ENCODE assay signal across 8 mouse cellular contexts in the genomic region with DNA sequence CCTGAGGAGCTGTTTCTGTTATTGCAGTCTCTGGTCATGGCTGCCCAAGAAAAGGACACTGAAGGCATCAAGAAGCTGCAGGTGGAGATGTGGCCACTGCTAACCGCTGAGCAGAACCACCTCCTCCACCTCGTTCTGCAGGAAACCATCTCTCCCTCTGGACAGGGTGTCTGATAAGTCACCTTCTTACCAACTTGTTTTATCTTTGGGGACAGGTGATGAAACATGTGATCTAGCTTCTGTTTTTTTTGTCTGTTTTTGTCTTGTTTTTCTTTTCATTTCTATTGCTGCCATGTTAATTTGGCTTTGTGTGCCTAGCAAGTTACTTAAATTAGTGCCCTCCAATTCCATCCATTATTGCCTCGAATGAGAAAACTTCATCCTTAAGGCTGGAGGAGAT. TPM values are rescaled to one million over a fixed set of nuclear protein-coding genes. Genes with fewer than 3 reads are reported as not detected.
DNase-seq lines count a peak whose midpoint lies in the region; ATAC-seq and TF ChIP-seq lines count a peak whose summit lies in the region.

No protein-coding gene starts in this region.

- H3K27me3 ChIP-seq in heart, adult 2 months (ENCODE audit: control insufficient read depth, insufficient read depth, low read length), result no peaks in the 10 kb centered on the region
- H3K27me3 ChIP-seq in forebrain, embryonic 10.5 days (ENCODE audit: poor library complexity, severe bottlenecking), result peaks cover 16% of the 10 kb centered on the region
- peaks cover 14% of the 10 kb centered on the region for H3K27me3 ChIP-seq in liver, embryonic 12.5 days (replicated peaks)

- no peaks in the 10 kb centered on the region for H3K79me2 ChIP-seq in heart, adult 2 months (replicated peaks; ENCODE audit: control insufficient read depth, insufficient read depth, low read length)

- H3K4me1 ChIP-seq in heart, adult 2 months (ENCODE audit: control insufficient read depth, insufficient read depth, low read length), result no peaks in the 10 kb centered on the region; the same call in 1 of the 2 replicates
- peaks cover 13% of the 10 kb centered on the region for H3K4me1 ChIP-seq in forebrain, embryonic 10.5 days
- peaks cover 6% of the 10 kb centered on the region; the same call in 1 of the 2 replicates for H3K4me1 ChIP-seq in liver, embryonic 12.5 days

- intact Hi-C loops in heart, adult 2 months (cut with DNase I), result loop anchor here (10.0 kb wide), 1 partner anchor 116 kb away; a partner anchor contains a TSS

- no peak for DNase-seq in heart, adult 2 months
- DNase-seq in heart, adult 18-20 months, result no peak
- peak; percentile 5 for DNase-seq in 416B (ENCODE audit: low read depth)
- DNase-seq in forebrain, embryonic 10.5 days (ENCODE audit: extremely low spot score, low spot score), result no peak
- no peak for DNase-seq in frontal cortex, postnatal 36 days (ENCODE audit: low spot score in 2 of 2)
- no peak for DNase-seq in spleen, adult 18-20 months
- no peak for DNase-seq in right cerebral cortex, postnatal 10 days (ENCODE audit: low spot score in 2 of 2)

- peak overlapping the region; percentile 92 for H3K9ac ChIP-seq in heart, adult 2 months (ENCODE audit: low read depth, low read length)
- peak overlapping the region; percentile 71; the same call in 1 of the 2 replicates for H3K9ac ChIP-seq in liver, embryonic 12.5 days

- no peak for TF ChIP-seq EP300 in heart, adult 2 months (IDR thresholded peaks at IDR 0.05; ENCODE audit: insufficient read depth, low read depth, low read length)

- H3K4me2 ChIP-seq in liver, embryonic 12.5 days, result peak overlapping the region; percentile 88

- no peak for TF ChIP-seq POLR2A in heart, adult 2 months (IDR thresholded peaks at IDR 0.05; ENCODE audit: insufficient read depth, low read depth, low read length)

- no peak for ATAC-seq in liver, embryonic 12.5 days

- TF ChIP-seq CTCF in heart, adult 2 months (IDR thresholded peaks at IDR 0.05), result no peak

- peak overlapping the region; percentile 68 for H3K4me3 ChIP-seq in heart, adult 2 months
- H3K4me3 ChIP-seq in forebrain, embryonic 10.5 days, result peak overlapping the region; percentile 68
- peak overlapping the region; percentile 69 for H3K4me3 ChIP-seq in liver, embryonic 12.5 days

- no peaks in the 10 kb centered on the region; the same call in 1 of the 2 replicates for H3K36me3 ChIP-seq in heart, adult 2 months (ENCODE audit: control insufficient read depth, insufficient read depth, low read length)
- no peaks in the 10 kb centered on the region for H3K36me3 ChIP-seq in forebrain, embryonic 10.5 days (replicated peaks)
- no peaks in the 10 kb centered on the region for H3K36me3 ChIP-seq in liver, embryonic 12.5 days

- peaks cover 2% of the 10 kb centered on the region; the same call in 1 of the 2 replicates for H3K9me3 ChIP-seq in forebrain, embryonic 10.5 days
- H3K9me3 ChIP-seq in liver, embryonic 12.5 days (replicated peaks), result no peaks in the 10 kb centered on the region

- 29% methylated on average over 3 of the region's 3 CpGs for WGBS in heart, adult 2 months
- 54% methylated on average over 3 of the region's 3 CpGs for WGBS in forebrain, embryonic 10.5 days
- 27% methylated on average over 3 of the region's 3 CpGs for WGBS in liver, embryonic 12.5 days (ENCODE audit: insufficient replicate concordance)

- peak overlapping the region; percentile 83; the same call in 1 of the 2 replicates for H3K27ac ChIP-seq in heart, adult 2 months
- peak overlapping the region; percentile 89; the same call in 1 of the 2 replicates for H3K27ac ChIP-seq in forebrain, embryonic 10.5 days
- no peak overlapping the region for H3K27ac ChIP-seq in liver, embryonic 12.5 days

RNA-seq across cellular contexts. Expression of a gene that starts 1.2 kb away (rescaled TPM):
- total RNA-seq in heart, adult 2 months (2021), result 1 to 10 TPM; 6.0 to 6.9 TPM
- polyA plus RNA-seq in heart, adult 2 months (2012; rRNA removed), result 5.1 and 5.9 TPM in 2 replicates
- 1 to 10 TPM; 6.6 to 7.2 TPM for total RNA-seq in heart, adult 18-20 months (2021)
- polyA plus RNA-seq in forebrain, embryonic 10.5 days (2016; fragmentation: Nextera tagmentation; extraction: Ambion mirVana), result 10.9 TPM in 2 replicates
- 4.4 and 4.7 TPM in 2 replicates for polyA plus RNA-seq in liver, embryonic 12.5 days (2016; fragmentation: Nextera tagmentation; extraction: Ambion mirVana)

RNA-seq across cellular contexts. Expression of a gene that starts 13.6 kb away (rescaled TPM):
- not detected for total RNA-seq in heart, adult 2 months (2021)
- not detected in 2 replicates for polyA plus RNA-seq in heart, adult 2 months (2012; rRNA removed)
- not detected for total RNA-seq in heart, adult 18-20 months (2021)
- polyA plus RNA-seq in forebrain, embryonic 10.5 days (2016; fragmentation: Nextera tagmentation; extraction: Ambion mirVana), result not detected in 2 replicates
- polyA plus RNA-seq in liver, embryonic 12.5 days (2016; fragmentation: Nextera tagmentation; extraction: Ambion mirVana), result 0.50 and 0.51 TPM in 2 replicates

RNA-seq across cellular contexts. Expression of a gene that starts 15.2 kb away (rescaled TPM):
- total RNA-seq in heart, adult 2 months (2021), result 1 to 10 TPM in 1 of 2 experiments, under 1 TPM in 1; 0.32 to 1.9 TPM
- 0.20 and 0.29 TPM in 2 replicates for polyA plus RNA-seq in heart, adult 2 months (2012; rRNA removed)
- total RNA-seq in heart, adult 18-20 months (2021), result 1 to 10 TPM in 1 of 2 experiments, under 1 TPM in 1; 0.67 to 1.1 TPM
- polyA plus RNA-seq in forebrain, embryonic 10.5 days (2016; fragmentation: Nextera tagmentation; extraction: Ambion mirVana), result 0.37 and 0.52 TPM in 2 replicates
- polyA plus RNA-seq in liver, embryonic 12.5 days (2016; fragmentation: Nextera tagmentation; extraction: Ambion mirVana), result 2.1 and 2.5 TPM in 2 replicates

RNA-seq across cellular contexts. Expression of a gene that starts 35.9 kb away (rescaled TPM):
- total RNA-seq in heart, adult 2 months (2021), result not detected
- polyA plus RNA-seq in heart, adult 2 months (2012; rRNA removed), result not detected in 2 replicates
- not detected for total RNA-seq in heart, adult 18-20 months (2021)
- not detected in 2 replicates for polyA plus RNA-seq in forebrain, embryonic 10.5 days (2016; fragmentation: Nextera tagmentation; extraction: Ambion mirVana)
- polyA plus RNA-seq in liver, embryonic 12.5 days (2016; fragmentation: Nextera tagmentation; extraction: Ambion mirVana), result not detected in 2 replicates

RNA-seq across cellular contexts. Expression of a gene that starts 37.3 kb away (rescaled TPM):
- total RNA-seq in heart, adult 2 months (2021), result under 1 TPM; 0.25 to 0.99 TPM
- 0.35 and 0.59 TPM in 2 replicates for polyA plus RNA-seq in heart, adult 2 months (2012; rRNA removed)
- total RNA-seq in heart, adult 18-20 months (2021), result 1 to 10 TPM in 1 of 2 experiments, under 1 TPM in 1; 0.75 to 1.2 TPM
- polyA plus RNA-seq in forebrain, embryonic 10.5 days (2016; fragmentation: Nextera tagmentation; extraction: Ambion mirVana), result 8.7 and 9.1 TPM in 2 replicates
- polyA plus RNA-seq in liver, embryonic 12.5 days (2016; fragmentation: Nextera tagmentation; extraction: Ambion mirVana), result 2.9 and 3.4 TPM in 2 replicates
